Mouse (Mus musculus) spleen, adult 18-20 months (tissue): ENCODE measurements around the gene Snu13.

Experiments used
- DNase-seq, 2 experiments: peaks; one replicate each; pipeline ENCODE4 v3.0.0; 2022; ENCODE audit warnings: mixed read lengths in 2 of 2

Gene Snu13

GRCm38 (mm10) chr15:82023965-82024635, 23.3 kb downstream of the Snu13 start:
- no peak for DNase-seq

DNA sequence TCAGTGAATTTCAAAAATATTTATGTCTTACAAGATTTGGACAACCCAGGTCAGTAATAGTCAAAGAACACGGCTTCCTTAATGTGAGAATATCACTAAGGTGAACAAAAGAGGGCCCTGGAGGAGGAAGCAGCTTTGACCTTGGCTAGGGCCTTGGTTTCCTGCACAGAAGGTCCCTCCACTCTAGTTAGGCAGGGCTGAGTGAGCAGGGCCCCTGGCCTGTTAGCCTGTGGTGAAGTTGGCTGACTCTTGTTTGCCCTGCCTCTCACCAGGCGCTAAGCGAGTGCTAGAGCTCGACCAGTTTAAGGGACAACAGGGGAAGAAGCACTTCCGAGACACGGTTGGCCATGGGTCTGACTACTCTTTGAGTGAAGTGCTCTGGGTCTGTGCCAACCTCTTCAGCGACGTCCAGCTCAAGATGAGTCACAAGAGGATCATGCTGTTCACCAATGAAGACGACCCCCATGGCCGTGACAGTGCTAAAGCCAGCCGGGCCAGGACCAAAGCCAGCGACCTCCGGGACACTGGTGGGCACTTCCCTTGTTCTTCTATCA, 24.8 kb downstream of the Snu13 start:
- no peak for DNase-seq

GRCm38 (mm10) chr15:82019288-82019687, 28.1 kb downstream of the Snu13 start:
- no peak for DNase-seq

DNA sequence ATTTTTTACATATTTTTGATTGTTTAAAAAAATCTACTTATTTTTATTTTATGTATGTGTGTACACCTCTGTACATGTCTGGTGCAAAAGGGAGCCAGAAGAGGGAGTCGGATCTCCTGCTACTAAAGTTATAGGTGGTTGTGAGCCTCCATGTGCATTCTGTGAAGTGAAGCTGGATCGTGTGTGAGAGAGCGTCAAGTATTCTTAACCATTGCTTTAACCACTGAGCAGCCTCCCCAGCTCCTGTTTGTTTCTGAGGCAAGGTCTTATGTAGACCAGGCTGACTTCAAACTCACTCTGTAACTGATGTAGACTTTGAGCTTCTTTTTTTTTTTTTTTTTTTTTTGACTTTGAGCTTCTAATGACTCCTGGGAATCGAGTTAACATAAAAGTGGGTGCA, 29.9 kb downstream of the Snu13 start:
- DNase-seq = no peak

- DNase-seq = no peak
Observed at GRCm38 (mm10) chr15:82016830-82017229, 30.6 kb downstream of the Snu13 start.

GRCm38 (mm10) chr15:82016101-82016808, 31.1 kb downstream of the Snu13 start:
- peak; percentile 99 to 100 for DNase-seq

- DNase-seq = peak; percentile 7 to 8
Observed at GRCm38 (mm10) chr15:82015392-82016100, 31.9 kb downstream of the Snu13 start.

- no peak for DNase-seq
Observed at GRCm38 (mm10) chr15:82014745-82015391, 32.5 kb downstream of the Snu13 start.

DNA sequence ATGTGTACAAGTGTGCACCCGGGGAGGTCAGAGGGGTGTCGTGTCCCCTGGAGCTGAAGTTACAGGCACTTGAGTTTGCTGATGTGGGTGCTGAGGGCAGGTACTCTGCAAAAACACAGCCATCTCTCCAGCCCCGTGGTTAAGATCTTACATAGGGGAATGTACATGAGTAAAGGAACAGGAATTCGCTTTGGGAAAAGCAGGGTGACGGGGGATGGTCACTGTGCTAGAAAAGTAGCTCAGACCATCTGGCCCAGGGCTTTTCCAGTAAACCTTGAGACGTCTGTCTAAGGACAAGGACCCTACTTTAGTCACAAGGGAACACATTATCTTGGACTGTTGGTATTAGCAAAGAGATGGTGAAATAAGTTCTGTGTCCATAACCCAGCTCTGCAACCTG, 35.5 kb downstream of the Snu13 start:
- DNase-seq = no peak

GRCm38 (mm10) chr15:82004257-82004656, 43.1 kb downstream of the Snu13 start:
- DNase-seq = no peak

DNA sequence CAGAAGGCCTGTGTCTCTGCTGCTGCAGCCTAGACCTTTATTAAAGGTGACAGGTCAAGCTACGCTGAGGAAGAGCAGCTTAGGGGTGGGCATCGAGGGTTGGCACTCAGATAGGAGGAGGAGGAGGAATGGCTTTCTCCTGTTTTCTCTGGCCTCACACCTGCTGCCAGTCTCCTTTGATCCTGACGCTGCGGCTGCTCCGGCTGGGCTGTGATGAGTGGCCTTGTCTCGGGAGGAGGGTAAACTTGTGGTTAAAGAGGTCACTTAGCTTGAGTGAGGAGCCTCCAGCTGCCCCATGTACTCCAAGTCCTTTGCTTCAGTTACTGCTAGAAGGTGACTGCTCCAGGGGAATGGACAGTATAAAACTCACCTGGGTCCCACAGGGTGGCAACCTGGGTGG, 53.4 kb downstream of the Snu13 start:
- no peak for DNase-seq

GRCm38 (mm10) chr15:81990549-81990948, 56.8 kb downstream of the Snu13 start:
- DNase-seq = no peak
